Mouse (Mus musculus): ENCODE measurements around the gene Nrp1.

Nrp1 gene

GRCm38 (mm10) chr8:128466681-128467430 is 108.5 kb downstream of the Nrp1 start:
- no peak for DNase-seq (ENCODE audit: low spot score in 2 of 2)

GRCm38 (mm10) chr8:128470097-128470496 is 111.7 kb downstream of the Nrp1 start:
- no peak for DNase-seq (ENCODE audit: low spot score in 2 of 2)

GRCm38 (mm10) chr8:128471186-128471585 is 112.8 kb downstream of the Nrp1 start:
- no peak for DNase-seq (ENCODE audit: low spot score in 2 of 2)

- DNase-seq (ENCODE audit: low spot score in 2 of 2), result no peak
Observed at GRCm38 (mm10) chr8:128472871-128473270, 114.5 kb downstream of the Nrp1 start.

GRCm38 (mm10) chr8:128473456-128474239 is 115.2 kb downstream of the Nrp1 start:
- DNase-seq (ENCODE audit: low spot score in 2 of 2), result no peak

GRCm38 (mm10) chr8:128474614-128475013 is 116.2 kb downstream of the Nrp1 start:
- no peak for DNase-seq (ENCODE audit: low spot score in 2 of 2)

GRCm38 (mm10) chr8:128476206-128476605 is 117.8 kb downstream of the Nrp1 start:
- DNase-seq (ENCODE audit: low spot score in 2 of 2), result no peak

GRCm38 (mm10) chr8:128478017-128478416 is 119.6 kb downstream of the Nrp1 start:
- DNase-seq (ENCODE audit: low spot score in 2 of 2), result no peak

GRCm38 (mm10) chr8:128479309-128480013 is 121.1 kb downstream of the Nrp1 start:
- DNase-seq (ENCODE audit: low spot score in 2 of 2), result no peak

GRCm38 (mm10) chr8:128480896-128481665 is 122.7 kb downstream of the Nrp1 start:
- DNase-seq (ENCODE audit: low spot score in 2 of 2), result no peak

- DNase-seq (ENCODE audit: low spot score in 2 of 2), result no peak
Observed at GRCm38 (mm10) chr8:128483344-128483743, 124.9 kb downstream of the Nrp1 start.

GRCm38 (mm10) chr8:128484720-128485124 is 126.3 kb downstream of the Nrp1 start:
- no peak for DNase-seq (ENCODE audit: low spot score in 2 of 2)

- no peak for DNase-seq (ENCODE audit: low spot score in 2 of 2)
Observed at GRCm38 (mm10) chr8:128486043-128486442, 127.6 kb downstream of the Nrp1 start.

- peak; percentile 6 to 24 for DNase-seq (ENCODE audit: low spot score in 2 of 2)
Observed at GRCm38 (mm10) chr8:128487966-128488931, 129.8 kb downstream of the Nrp1 start.

GRCm38 (mm10) chr8:128489351-128489750 is 130.9 kb downstream of the Nrp1 start:
- DNase-seq (ENCODE audit: low spot score in 2 of 2), result no peak

GRCm38 (mm10) chr8:128491126-128492067 is 133.0 kb downstream of the Nrp1 start:
- DNase-seq (ENCODE audit: low spot score in 2 of 2), result peak; percentile 54 to 57

GRCm38 (mm10) chr8:128493801-128494200 is 135.4 kb downstream of the Nrp1 start:
- DNase-seq (ENCODE audit: low spot score in 2 of 2), result no peak

- no peak for DNase-seq (ENCODE audit: low spot score in 2 of 2)
Observed at GRCm38 (mm10) chr8:128498836-128499235, 140.4 kb downstream of the Nrp1 start.

- no peak for DNase-seq (ENCODE audit: low spot score in 2 of 2)
Observed at GRCm38 (mm10) chr8:128504136-128504829, 145.9 kb downstream of the Nrp1 start.

Data from natural killer cell, adult 2 months (primary cell).